Mouse (Mus musculus): ENCODE data around the gene Jmjd1c. TPM values are rescaled to one million over a fixed set of nuclear protein-coding genes. Genes with fewer than 3 reads are reported as not detected.

Gene Jmjd1c
- polyA plus RNA-seq, 2 experiments from 2014 or later = 35.2 to 44.7 TPM

Other genes with a start within 250 kb of the Jmjd1c start
- 10 to 100 TPM; 20.3 to 21.1 TPM for gene Reep3, start 820 bp downstream of the Jmjd1c start, polyA plus RNA-seq (2017; shearing (Covaris generic))
- 10 to 100 TPM; 29.0 to 29.4 TPM for gene Nrbf2, start 189.2 kb downstream of the Jmjd1c start, polyA plus RNA-seq (2017; shearing (Covaris generic))

Data from activated CD4-positive, CD25-positive, alpha-beta regulatory T cell, adult 4 months (primary cell).